Mouse (Mus musculus): ENCODE results near the gene Cc2d2a.

Cc2d2a gene

GRCm38 (mm10) chr5:43661997-43662961 is at the start of gene Cc2d2a:
Gene Cc2d2a, plus strand, starts transcription at chr5:43662346.
- in situ Hi-C loops (cut with MboI; ENCODE audit: unreplicated experiment in 2 of 2) = loop anchor here (10.0 kb wide), 2 partner anchors 1743 to 1763 kb away; no protein-coding TSS in a partner anchor

GRCm38 (mm10) chr5:43621575-43622299 is 40.4 kb upstream of the Cc2d2a start:
- in situ Hi-C loops (cut with MboI; ENCODE audit: unreplicated experiment in 2 of 2) = no loop called here

GRCm38 (mm10) chr5:43625407-43625806 is 36.7 kb upstream of the Cc2d2a start:
- in situ Hi-C loops (cut with MboI; ENCODE audit: unreplicated experiment in 2 of 2) = loop anchor here (25.0 kb wide), 2 partner anchors 213 to 1738 kb away; no protein-coding TSS in a partner anchor

- in situ Hi-C loops (cut with MboI; ENCODE audit: unreplicated experiment in 2 of 2) = loop anchor here (5.0 to 25.0 kb wide), 3 partner anchors 222 to 1752 kb away; no protein-coding TSS in a partner anchor
These were observed 28.0 kb upstream of the Cc2d2a start for GRCm38 (mm10) chr5:43634071-43634601.

- in situ Hi-C loops (cut with MboI; ENCODE audit: unreplicated experiment in 2 of 2) = loop anchor here (5.0 to 25.0 kb wide), 3 partner anchors 222 to 1752 kb away; no protein-coding TSS in a partner anchor
These were observed 27.5 kb upstream of the Cc2d2a start for GRCm38 (mm10) chr5:43634602-43635081.

- in situ Hi-C loops (cut with MboI; ENCODE audit: unreplicated experiment in 2 of 2) = loop anchor here (25.0 kb wide), 2 partner anchors 233 to 1758 kb away; no protein-coding TSS in a partner anchor
These were observed 17.1 kb upstream of the Cc2d2a start for GRCm38 (mm10) chr5:43645020-43645419.

- in situ Hi-C loops (cut with MboI; ENCODE audit: unreplicated experiment in 2 of 2) = loop anchor here (25.0 kb wide), 2 partner anchors 235 to 1760 kb away; no protein-coding TSS in a partner anchor
These were observed 14.9 kb upstream of the Cc2d2a start for GRCm38 (mm10) chr5:43647098-43647774.

- in situ Hi-C loops (cut with MboI; ENCODE audit: unreplicated experiment in 2 of 2) = loop anchor here (10.0 kb wide), 2 partner anchors 1743 to 1763 kb away; no protein-coding TSS in a partner anchor
These were observed 648 bp upstream of the Cc2d2a start for GRCm38 (mm10) chr5:43661498-43661897.

- in situ Hi-C loops (cut with MboI; ENCODE audit: unreplicated experiment in 2 of 2) = loop anchor here (10.0 kb wide), 2 partner anchors 1741 to 1761 kb away; no protein-coding TSS in a partner anchor
These were observed 1.4 kb downstream of the Cc2d2a start for GRCm38 (mm10) chr5:43663531-43663930.

GRCm38 (mm10) chr5:43665144-43665543 is 3.0 kb downstream of the Cc2d2a start:
- in situ Hi-C loops (cut with MboI; ENCODE audit: unreplicated experiment in 2 of 2) = loop anchor here (10.0 kb wide), 2 partner anchors 1740 to 1760 kb away; no protein-coding TSS in a partner anchor

GRCm38 (mm10) chr5:43669118-43669645 is 7.0 kb downstream of the Cc2d2a start:
- in situ Hi-C loops (cut with MboI; ENCODE audit: unreplicated experiment in 2 of 2) = loop anchor here (10.0 kb wide), 2 partner anchors 1736 to 1756 kb away; no protein-coding TSS in a partner anchor

GRCm38 (mm10) chr5:43672177-43672911 is 10.2 kb downstream of the Cc2d2a start:
- in situ Hi-C loops (cut with MboI; ENCODE audit: unreplicated experiment in 2 of 2) = loop anchor here in 1 of 2 experiments (10.0 kb wide), 2 partner anchors 152 to 1752 kb away; partner anchors contain the start of gene Fbxl5

- in situ Hi-C loops (cut with MboI; ENCODE audit: unreplicated experiment in 2 of 2) = loop anchor here in 1 of 2 experiments (10.0 kb wide), 2 partner anchors 152 to 1752 kb away; partner anchors contain the start of gene Fbxl5
These were observed 10.9 kb downstream of the Cc2d2a start for GRCm38 (mm10) chr5:43673083-43673482.

- in situ Hi-C loops (cut with MboI; ENCODE audit: unreplicated experiment in 2 of 2) = no loop called here
These were observed 23.3 kb downstream of the Cc2d2a start for GRCm38 (mm10) chr5:43685466-43685865.

GRCm38 (mm10) chr5:43692489-43692888 is 30.3 kb downstream of the Cc2d2a start:
- in situ Hi-C loops (cut with MboI; ENCODE audit: unreplicated experiment in 2 of 2) = no loop called here

GRCm38 (mm10) chr5:43697133-43697532 is 35.0 kb downstream of the Cc2d2a start:
- in situ Hi-C loops (cut with MboI; ENCODE audit: unreplicated experiment in 2 of 2) = no loop called here

- in situ Hi-C loops (cut with MboI; ENCODE audit: unreplicated experiment in 2 of 2) = no loop called here
These were observed 37.1 kb downstream of the Cc2d2a start for GRCm38 (mm10) chr5:43699240-43699639.

Data from v-Abl transformed pro-B cells (cell line).